Mouse (Mus musculus) heart, embryonic 11.5 days (tissue): ENCODE measurements around the gene Pycr1. TPM values are rescaled to one million over a fixed set of nuclear protein-coding genes. Genes with fewer than 3 reads are reported as not detected.

ENCODE experiments used
- ATAC-seq: fragments of 200-750 bp; cut with Nextera tagmentation; replicated peaks from 2 replicates; pipeline ENCODE4 v1.8.0; 2017; ENCODE audit warnings: moderate library complexity; ENCODE audit not compliant: insufficient number of reproducible peaks, low FRiP score, low TSS enrichment
- H3K27ac ChIP-seq: fragments of 300-500 bp; sonication (generic); 2 replicates; pipeline ENCODE4 v1.5.1; 2014; ENCODE audit warnings: mild to moderate bottlenecking, low read depth, low read length
- H3K27me3 ChIP-seq: fragments of 300-500 bp; sonication (generic); 2 replicates; pipeline ENCODE4 v1.6.1; 2014; ENCODE audit warnings: mild to moderate bottlenecking, low read length, mixed read lengths; ENCODE audit not compliant: control insufficient read depth, insufficient read depth
- H3K36me3 ChIP-seq: fragments of 300-500 bp; sonication (generic); 2 replicates; pipeline ENCODE4 v1.6.1; 2014; ENCODE audit warnings: mild to moderate bottlenecking, low read length, moderate library complexity, mixed read lengths; ENCODE audit not compliant: control insufficient read depth, insufficient read depth
- H3K4me1 ChIP-seq: fragments of 300-500 bp; sonication (generic); 2 replicates; pipeline ENCODE4 v1.6.1; 2014; ENCODE audit warnings: low read length; ENCODE audit not compliant: control insufficient read depth, insufficient read depth
- H3K4me2 ChIP-seq: fragments of 300-500 bp; sonication (generic); 2 replicates; pipeline ENCODE4 v1.6.1; 2014; ENCODE audit warnings: mild to moderate bottlenecking, moderate library complexity
- H3K4me3 ChIP-seq: fragments of 300-500 bp; sonication (generic); 2 replicates; pipeline ENCODE4 v1.5.1; 2014; ENCODE audit warnings: low read depth, low read length
- H3K9ac ChIP-seq: fragments of 300-500 bp; sonication (generic); 2 replicates; pipeline ENCODE4 v1.6.1; 2014; ENCODE audit warnings: mild to moderate bottlenecking, low read depth, low read length, moderate library complexity
- H3K9me3 ChIP-seq: fragments of 300-500 bp; sonication (generic); replicated peaks from 2 replicates; pipeline ENCODE4 v1.6.1; 2016; ENCODE audit warnings: low read length; ENCODE audit not compliant: control insufficient read depth
- WGBS: fragments of 180-500 bp; shearing (Covaris S2); extraction: QIAGEN DNeasy Blood & Tissue Kit; methylation state at CpG from one replicate; pipeline ENCODE4 v1.1.7; 2014; ENCODE audit not compliant: insufficient replicate concordance; 5-methylcytosine and 5-hydroxymethylcytosine counted together
- polyA plus RNA-seq: library from polyadenylated mRNA; unstranded; fragments of >200 nt; fragmentation: Nextera tagmentation; extraction: Ambion mirVana; gene quantifications from 2 replicates; pipeline ENCODE4 v1.2.1, GENCODE M21; 2014

Pycr1 gene
- polyA plus RNA-seq, 1 experiment from 2014 or later = 24.9 TPM

DNA sequence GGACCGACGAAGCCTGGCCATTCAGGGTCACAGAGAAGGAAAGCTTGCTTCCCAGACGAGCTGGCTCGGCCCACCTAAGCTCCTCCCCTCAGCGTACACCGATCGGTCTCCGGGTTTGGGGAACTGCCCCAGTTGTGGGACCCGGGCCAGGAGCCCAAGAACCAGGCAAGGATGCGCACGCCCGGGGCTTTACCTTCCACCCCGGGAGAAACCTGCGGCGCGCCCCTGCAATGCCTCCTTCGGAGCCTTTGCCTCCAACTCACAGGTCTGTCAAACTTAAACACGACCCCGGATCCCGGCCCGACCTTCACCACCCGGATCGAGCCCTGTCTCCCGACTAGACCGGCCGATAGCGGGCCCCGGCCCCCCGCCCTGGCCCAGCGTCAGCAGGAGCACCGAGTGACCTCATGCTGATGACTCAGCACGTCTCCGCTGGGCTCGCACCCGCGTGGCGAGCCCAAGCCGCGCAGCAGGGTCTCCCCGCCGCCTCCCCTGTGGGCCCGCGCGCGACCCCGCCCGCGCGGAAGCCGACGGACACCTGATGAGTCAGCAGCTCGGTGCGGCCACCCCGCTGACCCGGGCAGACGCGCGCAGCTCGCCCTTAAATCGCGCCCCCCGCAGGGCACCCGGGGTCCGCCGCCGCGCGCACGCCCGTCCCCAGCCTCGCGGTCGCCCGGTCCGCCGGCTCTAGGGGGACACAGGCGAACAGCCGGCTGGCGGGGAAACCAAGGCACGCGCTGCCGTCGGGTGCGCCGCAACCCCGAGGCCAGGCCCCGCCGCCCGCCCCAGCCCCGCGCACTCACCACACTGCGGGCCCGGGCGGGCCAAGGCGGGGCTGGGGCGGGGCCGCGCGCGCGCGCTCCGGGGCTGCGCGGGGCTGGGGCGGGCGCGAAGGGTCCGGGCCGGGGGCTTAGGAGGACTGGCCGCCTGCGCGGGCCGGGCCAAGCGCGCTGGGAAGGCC lies 10.7 kb downstream of the Pycr1 start:
- Histone ChIP-seq H3K4me2 (peak overlapping the region; percentile 91), H3K27ac (peak overlapping the region; percentile 94), H3K27me3 (no peaks in the 10 kb centered on the region), H3K4me3 (peak overlapping the region; percentile 92), H3K9me3 (no peaks in the 10 kb centered on the region), H3K4me1 (peaks cover 36% of the 10 kb centered on the region), H3K36me3 (peaks cover 9% of the 10 kb centered on the region; the same call in 1 of the 2 replicates), H3K9ac (peak overlapping the region; percentile 90)
- under 1% methylated on average over 90 of the region's 116 CpGs for WGBS
- ATAC-seq = peak; percentile 81

DNA sequence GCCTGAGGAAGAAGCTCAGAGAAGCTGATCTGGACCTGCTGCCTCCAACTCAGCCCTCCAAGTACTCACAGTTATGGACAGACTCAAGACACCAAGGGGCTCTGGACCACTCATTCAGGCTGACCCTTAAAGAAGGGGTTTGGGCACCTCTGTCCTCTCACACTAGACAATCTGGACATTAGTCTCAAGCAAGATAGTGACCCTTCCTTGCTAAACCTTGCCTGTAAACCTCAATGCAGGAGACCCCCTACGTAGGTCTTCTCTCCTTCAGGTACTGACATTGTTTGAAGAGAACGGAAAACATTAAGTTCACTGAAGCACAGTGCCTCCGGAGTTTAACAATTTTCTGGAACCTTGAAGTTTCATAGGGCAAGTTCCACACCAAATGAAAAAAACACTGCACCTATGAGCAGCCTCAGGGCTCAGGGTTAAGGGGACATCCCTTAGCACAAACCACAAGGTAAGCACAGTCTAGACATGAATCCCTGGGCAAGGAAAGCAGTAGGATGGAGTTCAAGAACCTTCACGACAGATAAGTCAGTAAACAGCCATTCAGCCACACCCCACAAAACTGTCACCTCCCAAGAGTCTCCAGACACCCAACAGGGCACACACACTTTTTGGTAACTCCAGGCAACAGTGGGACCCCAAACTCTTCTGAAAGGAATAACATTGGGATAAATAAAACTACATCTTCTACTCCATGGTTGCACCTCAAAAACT lies 11.7 kb downstream of the Pycr1 start:
- H3K9me3 ChIP-seq = no peaks in the 10 kb centered on the region
- H3K27ac ChIP-seq = peak overlapping the region; percentile 94
- H3K9ac ChIP-seq = peak overlapping the region; percentile 90
- H3K4me1 ChIP-seq = peaks cover 36% of the 10 kb centered on the region
- peaks cover 9% of the 10 kb centered on the region; the same call in 1 of the 2 replicates for H3K36me3 ChIP-seq
- no peaks in the 10 kb centered on the region for H3K27me3 ChIP-seq
- no peak for ATAC-seq
- 64% methylated on average over 4 of the region's 4 CpGs for WGBS
- peak overlapping the region; percentile 91 for H3K4me2 ChIP-seq
- peak overlapping the region; percentile 92 for H3K4me3 ChIP-seq

DNA sequence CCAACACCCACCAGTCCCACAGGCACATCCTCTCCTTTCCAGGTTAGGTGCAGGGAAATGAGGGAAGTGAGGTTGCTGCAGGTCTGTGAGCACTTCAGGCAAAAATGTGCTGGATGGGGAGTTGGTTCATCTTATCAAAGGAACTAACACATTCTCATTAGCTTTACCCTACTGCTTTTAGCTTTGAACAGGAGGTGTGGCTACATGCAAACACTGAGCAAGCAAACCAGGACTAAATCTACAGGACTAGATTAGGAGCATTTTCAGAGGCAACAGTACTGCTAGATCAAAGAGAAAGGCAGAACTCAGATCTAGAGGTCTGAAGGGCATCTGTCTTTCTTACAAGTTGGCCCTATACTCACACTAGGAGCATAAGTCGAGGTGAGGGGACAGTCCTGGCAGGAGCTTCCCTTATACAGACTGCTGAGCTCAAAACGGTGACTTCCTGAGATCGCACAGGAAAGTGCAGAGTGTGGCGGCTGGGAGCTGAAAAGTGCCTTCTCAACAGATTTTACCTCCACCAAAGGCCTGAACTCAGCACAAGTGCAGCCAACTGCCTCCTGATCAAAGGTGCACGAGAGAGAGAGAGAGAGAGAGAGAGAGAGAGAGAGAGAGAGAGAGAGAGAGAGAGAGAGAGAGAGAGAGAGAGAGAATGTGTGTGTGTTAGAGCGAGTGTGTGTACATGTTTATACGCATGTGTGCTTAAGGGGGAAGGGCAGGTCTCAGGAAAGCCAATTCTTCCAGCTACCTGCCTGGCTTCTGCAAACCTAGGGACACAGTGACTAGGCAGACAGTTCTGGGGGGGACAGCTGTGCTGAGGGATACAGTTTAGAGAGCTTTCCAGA lies 12.5 kb downstream of the Pycr1 start:
- WGBS = 28% methylated on average over 7 of the region's 7 CpGs
- H3K4me1 ChIP-seq = peaks cover 36% of the 10 kb centered on the region
- H3K36me3 ChIP-seq = peaks cover 9% of the 10 kb centered on the region; the same call in 1 of the 2 replicates
- H3K27me3 ChIP-seq = no peaks in the 10 kb centered on the region
- peak overlapping the region; percentile 83 for H3K27ac ChIP-seq
- H3K9ac ChIP-seq = peak overlapping the region; percentile 69
- ATAC-seq = no peak
- peak overlapping the region; percentile 91 for H3K4me2 ChIP-seq
- H3K9me3 ChIP-seq = no peaks in the 10 kb centered on the region
- peak overlapping the region; percentile 92 for H3K4me3 ChIP-seq

DNA sequence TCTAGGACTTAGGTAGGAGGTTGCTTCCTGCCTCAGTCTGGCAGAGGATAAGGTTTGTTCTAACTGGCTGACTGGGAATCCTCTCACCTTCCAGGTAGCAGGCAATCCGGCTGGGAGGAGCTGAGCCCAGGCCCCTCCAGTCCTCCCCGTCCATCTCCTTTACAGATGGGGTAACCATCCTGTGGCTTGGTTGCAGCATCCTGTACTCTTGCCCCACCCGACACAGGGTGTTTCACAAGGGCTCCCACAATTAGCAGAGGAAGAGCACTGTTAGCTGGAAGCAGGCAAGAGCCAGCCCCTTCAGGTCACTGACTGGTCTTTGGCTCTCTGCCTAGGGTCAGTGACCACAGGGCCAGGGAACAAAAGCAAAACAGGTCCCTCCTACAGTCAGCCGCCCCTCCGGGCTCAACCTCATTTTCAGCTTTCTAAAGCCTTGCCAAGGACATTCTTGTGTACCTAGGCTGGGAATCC lies 13.1 kb downstream of the Pycr1 start:
- Histone ChIP-seq H3K4me2 (peak overlapping the region; percentile 91), H3K36me3 (peaks cover 9% of the 10 kb centered on the region; the same call in 1 of the 2 replicates), H3K4me1 (peaks cover 41% of the 10 kb centered on the region), H3K9ac (peak overlapping the region; percentile 69), H3K27ac (peak overlapping the region; percentile 83), H3K4me3 (peak overlapping the region; percentile 92), H3K9me3 (no peaks in the 10 kb centered on the region), H3K27me3 (no peaks in the 10 kb centered on the region)
- no peak for ATAC-seq
- 47% methylated on average over 5 of the region's 5 CpGs for WGBS

DNA sequence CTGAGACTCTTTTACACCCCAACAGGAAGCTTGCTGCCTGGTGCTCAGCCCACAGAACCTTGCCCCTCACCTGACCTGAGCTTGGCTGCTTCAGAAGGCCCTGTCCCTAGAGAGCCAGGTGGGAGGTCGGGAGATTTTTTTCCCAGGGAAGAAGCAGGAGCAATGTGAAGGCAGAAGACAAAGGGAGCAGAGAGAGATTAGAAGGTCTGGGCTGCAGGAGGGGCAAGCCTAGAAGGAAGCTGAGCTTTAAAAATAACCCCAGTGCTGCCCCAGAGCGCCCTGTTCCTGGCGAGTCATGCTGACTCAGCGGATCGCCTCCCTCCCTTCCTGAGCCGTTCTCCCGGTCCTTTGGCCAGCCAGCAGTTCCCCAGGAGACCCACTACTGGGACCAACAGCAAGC lies 13.7 kb downstream of the Pycr1 start:
- WGBS = 4% methylated on average over 7 of the region's 7 CpGs
- ATAC-seq = peak; percentile 42
- peaks cover 9% of the 10 kb centered on the region; the same call in 1 of the 2 replicates for H3K36me3 ChIP-seq
- no peaks in the 10 kb centered on the region for H3K9me3 ChIP-seq
- peaks cover 45% of the 10 kb centered on the region for H3K4me1 ChIP-seq
- peak overlapping the region; percentile 92 for H3K4me3 ChIP-seq
- H3K27ac ChIP-seq = peak overlapping the region; percentile 83
- H3K9ac ChIP-seq = peak overlapping the region; percentile 69
- H3K27me3 ChIP-seq = no peaks in the 10 kb centered on the region
- peak overlapping the region; percentile 91 for H3K4me2 ChIP-seq

DNA sequence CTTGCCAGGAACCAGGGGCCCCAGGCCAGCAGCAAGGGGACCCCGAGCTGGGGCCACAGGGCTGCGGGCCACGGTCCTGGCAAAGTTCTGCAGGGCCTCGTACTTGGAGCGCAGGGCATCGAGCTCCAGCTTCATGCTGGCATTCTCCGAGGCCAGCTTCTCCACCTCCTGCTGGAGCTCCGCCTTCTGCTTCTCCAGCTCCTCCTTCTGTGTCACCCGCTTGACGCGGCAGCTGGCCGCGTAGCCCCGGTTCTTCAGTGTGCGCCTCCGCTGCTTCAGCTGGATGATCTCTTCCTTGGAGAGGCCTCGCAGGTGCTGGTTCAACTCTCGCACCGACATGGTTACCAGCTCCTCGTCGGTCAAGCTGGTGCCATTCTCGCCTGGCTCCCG lies 14.2 kb downstream of the Pycr1 start:
- peaks cover 9% of the 10 kb centered on the region; the same call in 1 of the 2 replicates for H3K36me3 ChIP-seq
- peaks cover 47% of the 10 kb centered on the region for H3K4me1 ChIP-seq
- no peak for ATAC-seq

DNA sequence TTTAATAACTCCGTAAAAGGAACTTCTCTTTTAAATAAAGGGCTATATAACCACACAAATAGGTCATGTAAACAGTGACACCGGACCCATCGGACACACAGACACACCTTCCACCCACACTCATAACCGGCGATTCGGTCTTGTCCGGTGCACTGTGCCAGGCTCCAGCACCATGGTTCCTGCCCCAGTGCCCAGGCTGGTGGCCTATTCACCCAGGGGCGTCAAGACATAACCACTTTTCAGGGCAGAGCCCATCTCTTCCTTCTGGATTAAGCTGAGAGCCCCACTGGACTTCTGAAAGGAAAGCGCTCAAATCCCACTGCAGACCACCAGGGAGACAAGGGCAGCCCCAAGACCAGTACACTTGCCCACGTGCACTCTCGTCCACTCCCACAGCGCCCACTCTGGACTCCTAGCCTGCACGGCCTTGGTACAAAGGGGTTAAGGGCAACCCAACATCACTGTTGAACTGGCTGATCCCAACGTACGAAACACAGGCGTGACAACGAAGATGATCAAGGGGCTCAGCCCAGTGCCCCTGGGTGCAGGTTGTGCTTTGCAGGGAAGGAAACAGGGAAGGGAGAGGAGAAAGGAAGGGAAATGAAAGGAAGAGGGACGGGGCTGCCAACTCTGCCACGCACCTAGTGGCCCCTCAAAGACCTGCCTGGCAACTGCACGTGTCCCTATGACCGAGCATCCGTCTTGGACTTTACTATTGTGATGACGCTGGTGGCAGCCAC lies 14.8 kb downstream of the Pycr1 start:
- Histone ChIP-seq H3K9ac (no peak overlapping the region), H3K27me3 (no peaks in the 10 kb centered on the region), H3K27ac (no peak overlapping the region), H3K9me3 (no peaks in the 10 kb centered on the region), H3K4me2 (peak overlapping the region; percentile 4; the same call in 1 of the 2 replicates), H3K36me3 (peaks cover 9% of the 10 kb centered on the region; the same call in 1 of the 2 replicates), H3K4me3 (no peak overlapping the region), H3K4me1 (peaks cover 49% of the 10 kb centered on the region)
- WGBS = 93% methylated on average over 23 of the region's 23 CpGs
- no peak for ATAC-seq

More for the DNA sequence above, 14.2 kb downstream of the Pycr1 start:
- no peak overlapping the region for H3K9ac ChIP-seq
- H3K9me3 ChIP-seq = no peaks in the 10 kb centered on the region
- 74% methylated on average over 23 of the region's 23 CpGs for WGBS
- no peaks in the 10 kb centered on the region for H3K27me3 ChIP-seq
- H3K4me3 ChIP-seq = peak overlapping the region; percentile 92; the same call in 1 of the 2 replicates
- peak overlapping the region; percentile 91 for H3K4me2 ChIP-seq
- peak overlapping the region; percentile 83 for H3K27ac ChIP-seq
